Mouse (Mus musculus) adrenal gland, postnatal 25 days (tissue): Measurements from ENCODE around the gene Gm49373. TPM values are rescaled to one million over a fixed set of nuclear protein-coding genes. Genes with fewer than 3 reads are reported as not detected.
"Not testable (repeated sequence)": the region's sequence is repeated elsewhere in the genome, so short reads cannot be mapped to it uniquely, and the experiment has no call there.

Experiments
- DNase-seq: peaks from one replicate; pipeline ENCODE4 v3.0.0; 2021; ENCODE audit warnings: mixed read lengths
- total RNA-seq: library from RNA; stranded (reverse); gene quantifications from 2 replicates; pipeline ENCODE4 v1.2.3, GENCODE M21; 2021

Gm49373 gene
- total RNA-seq, 1 experiment from 2014 or later = 0.52 TPM

GRCm38 (mm10) chr9:21072641-21073040 lies 255 bp downstream of the Gm49373 start:
- no peak for DNase-seq

DNA sequence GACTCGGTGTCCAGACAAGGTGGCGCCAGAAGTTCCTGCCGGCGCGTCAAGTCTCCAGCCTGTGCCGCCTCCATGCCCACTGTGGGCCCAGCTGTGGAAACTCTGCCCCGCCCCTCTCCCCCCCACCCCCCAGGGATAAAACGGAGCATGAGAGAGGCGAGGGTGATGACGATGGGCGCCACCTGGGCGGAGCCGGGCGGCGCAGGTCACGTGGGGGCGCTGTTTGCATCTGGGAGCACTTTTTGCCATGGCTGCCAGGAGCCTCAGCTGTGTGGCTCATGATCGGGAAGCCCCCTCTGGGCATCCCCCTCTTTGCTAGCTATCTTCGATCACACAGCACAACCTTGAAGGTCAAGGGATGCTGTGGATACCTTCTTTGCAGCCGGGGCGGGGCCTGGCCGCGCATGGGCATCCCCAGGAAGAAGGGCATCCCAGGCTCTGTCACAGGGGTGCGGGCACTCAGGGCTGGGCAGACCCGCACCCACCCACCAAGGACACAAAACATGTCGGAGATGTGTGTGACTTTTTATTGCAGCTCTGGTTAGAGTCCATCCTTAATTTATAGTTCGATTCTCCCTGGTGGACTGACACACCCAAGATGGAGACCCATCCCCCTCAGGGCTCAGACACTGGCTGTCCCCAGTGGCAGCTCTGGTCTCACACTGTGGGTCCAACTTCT lies 5.8 kb downstream of the Gm49373 start, which contains the start of gene Zglp1:
Gene Zglp1 (minus strand): TSS at position 88 of the 679 bp plus-strand sequence.
- no peak for DNase-seq

GRCm38 (mm10) chr9:21062928-21063327 lies 10.0 kb downstream of the Gm49373 start:
- no peak for DNase-seq

DNA sequence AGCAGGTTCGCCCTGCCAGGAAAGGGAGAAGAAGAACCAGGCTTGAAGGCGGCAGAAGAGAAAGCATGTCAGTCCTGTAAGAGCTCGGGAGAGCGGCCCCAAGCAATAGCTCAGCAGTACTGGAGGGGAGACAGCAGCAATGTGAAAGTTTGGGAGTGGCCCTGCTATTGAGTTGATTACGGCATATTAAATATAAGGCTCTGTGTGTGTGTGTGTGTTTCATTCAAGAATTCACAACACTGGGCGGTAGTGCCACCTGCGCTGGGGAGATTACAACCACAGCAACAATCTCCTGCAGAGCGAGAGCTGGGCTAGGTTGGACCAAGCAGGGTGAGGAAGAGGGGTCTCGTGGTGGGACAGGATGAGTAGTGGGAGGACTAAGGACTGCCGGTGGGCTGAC lies 21.3 kb downstream of the Gm49373 start:
- DNase-seq = no peak

DNA sequence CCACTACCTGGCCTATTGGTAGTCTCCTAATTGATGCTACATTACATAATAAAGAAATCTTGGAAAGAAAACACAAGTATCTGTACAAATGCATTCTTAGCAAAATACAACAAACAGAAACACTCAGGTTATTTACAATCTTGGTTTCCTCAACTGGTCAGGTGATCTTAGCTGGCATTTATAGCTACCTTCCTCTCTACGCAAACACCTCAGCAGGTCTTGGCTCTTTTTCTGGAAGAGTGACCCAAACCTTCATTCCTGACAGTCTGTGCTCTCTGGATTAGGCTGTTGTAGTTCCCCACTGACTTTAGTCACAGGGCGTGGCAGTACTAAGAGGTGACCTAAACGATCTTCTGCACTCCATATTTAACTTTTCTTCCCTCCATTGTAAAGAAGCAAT lies 27.7 kb downstream of the Gm49373 start:
- no peak for DNase-seq

DNA sequence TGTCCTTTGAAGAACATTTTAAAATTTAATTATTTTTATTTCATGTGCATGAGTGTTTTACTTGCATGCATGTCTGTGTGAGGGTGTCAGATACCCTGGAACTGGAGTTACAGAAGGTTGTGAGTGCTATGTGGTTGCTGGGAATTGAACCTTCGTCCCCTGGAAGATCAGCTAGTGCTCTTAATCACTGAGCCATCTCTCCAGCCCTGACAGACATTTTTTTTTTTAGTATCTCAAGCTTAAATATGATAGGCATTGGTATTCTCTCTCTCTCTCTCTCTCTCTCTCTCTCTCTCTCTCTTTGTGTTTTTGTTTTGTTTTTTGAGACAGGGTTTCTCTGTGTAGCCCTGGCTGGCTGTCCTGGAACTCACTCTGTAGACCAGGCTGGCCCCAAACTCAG lies 28.1 kb downstream of the Gm49373 start:
- not testable (repeated sequence) for DNase-seq

- no peak for DNase-seq
These were observed 29.3 kb downstream of the Gm49373 start for GRCm38 (mm10) chr9:21043563-21043962.

DNA sequence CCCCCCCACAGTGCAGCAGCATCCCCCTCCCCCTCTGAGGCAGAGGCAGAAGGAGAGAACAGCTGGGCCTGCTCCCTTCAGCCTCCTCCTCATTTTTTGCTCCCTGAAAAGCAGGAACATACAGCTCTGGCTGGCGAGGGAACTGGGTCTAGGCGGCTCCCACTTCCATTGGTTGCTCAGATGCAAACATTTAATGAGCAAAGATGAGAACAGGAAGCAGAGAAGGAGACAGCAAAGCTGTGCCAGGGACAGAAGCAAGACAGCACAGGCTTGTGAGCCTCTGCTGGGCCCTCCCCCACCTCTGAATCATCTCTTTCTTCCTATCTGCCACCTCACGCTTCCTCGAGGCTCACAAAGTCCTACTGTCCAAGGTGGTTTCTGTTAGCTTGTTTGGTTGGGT lies 31.6 kb downstream of the Gm49373 start:
- DNase-seq = peak; percentile 13

- DNase-seq = no peak
These were observed 33.1 kb downstream of the Gm49373 start for GRCm38 (mm10) chr9:21039779-21040178.

DNA sequence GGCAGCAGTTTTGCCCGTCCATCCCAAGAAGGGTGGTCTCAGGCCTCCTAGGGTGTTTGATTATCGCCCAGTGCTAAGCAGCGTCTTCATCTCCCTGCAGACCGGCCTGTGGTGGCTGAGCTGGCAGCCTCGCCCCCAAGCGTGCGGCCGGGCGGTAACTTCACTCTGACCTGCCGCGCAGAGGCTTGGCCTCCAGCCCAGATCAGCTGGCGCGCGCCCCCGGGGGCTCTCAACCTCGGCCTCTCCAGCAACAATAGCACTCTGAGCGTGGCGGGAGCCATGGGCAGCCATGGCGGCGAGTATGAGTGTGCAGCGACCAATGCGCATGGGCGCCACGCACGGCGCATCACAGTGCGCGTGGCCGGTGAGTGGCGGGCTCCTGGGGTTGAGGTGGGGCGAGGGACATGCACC lies 35.4 kb downstream of the Gm49373 start:
- DNase-seq = no peak

DNA sequence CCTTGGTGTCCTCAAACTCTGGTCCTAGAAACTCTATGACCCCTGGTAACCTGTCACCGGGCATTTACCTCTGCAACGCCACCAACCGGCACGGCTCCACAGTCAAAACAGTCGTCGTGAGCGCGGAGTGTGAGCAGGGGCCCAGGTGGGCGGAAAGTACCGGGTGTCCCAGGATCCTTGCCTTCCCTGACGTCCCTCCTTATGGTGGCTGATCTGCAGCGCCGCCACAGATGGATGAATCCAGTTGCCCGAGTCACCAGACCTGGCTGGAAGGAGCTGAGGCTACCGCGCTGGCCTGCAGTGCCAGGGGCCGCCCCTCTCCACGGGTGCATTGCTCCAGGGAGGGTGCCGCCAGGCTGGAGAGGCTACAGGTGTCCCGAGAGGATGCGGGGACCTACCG lies 36.2 kb downstream of the Gm49373 start:
- no peak for DNase-seq

DNA sequence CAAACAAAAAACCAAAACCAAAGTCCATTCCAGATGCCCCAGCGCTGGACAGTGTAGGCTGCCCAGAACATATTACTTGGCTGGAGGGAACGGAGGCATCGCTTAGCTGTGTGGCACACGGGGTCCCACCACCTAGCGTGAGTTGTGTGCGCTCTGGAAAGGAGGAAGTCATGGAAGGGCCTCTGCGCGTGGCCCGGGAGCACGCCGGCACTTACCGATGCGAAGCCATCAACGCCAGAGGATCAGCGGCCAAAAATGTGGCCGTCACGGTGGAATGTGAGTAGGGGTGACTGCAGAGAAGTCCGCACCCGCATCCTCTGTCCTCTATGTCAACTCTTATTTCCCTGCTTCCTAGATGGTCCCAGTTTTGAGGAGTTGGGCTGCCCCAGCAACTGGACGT lies 36.7 kb downstream of the Gm49373 start:
- no peak for DNase-seq

GRCm38 (mm10) chr9:21035586-21035985 lies 37.3 kb downstream of the Gm49373 start:
- no peak for DNase-seq

DNA sequence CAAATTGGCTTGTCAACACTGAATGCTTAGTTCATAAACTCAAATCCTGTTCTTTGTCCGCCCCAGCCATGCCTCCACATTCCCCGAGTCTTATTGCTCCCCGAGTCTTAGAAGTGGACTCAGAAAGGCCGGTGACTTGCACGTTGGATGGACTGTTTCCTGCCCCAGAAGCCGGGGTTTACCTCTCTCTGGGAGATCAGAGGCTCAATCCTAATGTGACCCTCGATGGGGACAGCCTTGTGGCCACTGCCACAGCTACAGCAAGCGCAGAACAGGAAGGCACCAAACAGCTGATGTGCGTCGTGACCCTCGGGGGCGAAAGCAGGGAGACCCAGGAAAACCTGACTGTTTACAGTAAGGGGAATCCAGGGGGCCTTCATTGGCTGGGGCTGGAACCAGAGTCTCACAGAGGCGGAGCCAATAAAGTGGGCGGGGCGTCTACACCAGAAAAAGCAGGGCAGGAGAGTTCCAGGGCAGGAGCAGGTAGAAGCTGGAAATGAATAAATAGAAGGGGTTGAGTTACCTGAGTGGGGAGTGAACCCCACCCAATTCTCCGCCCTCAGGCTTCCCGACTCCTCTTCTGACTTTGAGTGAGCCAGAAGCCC lies 38.3 kb downstream of the Gm49373 start:
- no peak for DNase-seq

- DNase-seq = peak; percentile 86
These were observed 39.8 kb downstream of the Gm49373 start for GRCm38 (mm10) chr9:21033136-21033535.

DNA sequence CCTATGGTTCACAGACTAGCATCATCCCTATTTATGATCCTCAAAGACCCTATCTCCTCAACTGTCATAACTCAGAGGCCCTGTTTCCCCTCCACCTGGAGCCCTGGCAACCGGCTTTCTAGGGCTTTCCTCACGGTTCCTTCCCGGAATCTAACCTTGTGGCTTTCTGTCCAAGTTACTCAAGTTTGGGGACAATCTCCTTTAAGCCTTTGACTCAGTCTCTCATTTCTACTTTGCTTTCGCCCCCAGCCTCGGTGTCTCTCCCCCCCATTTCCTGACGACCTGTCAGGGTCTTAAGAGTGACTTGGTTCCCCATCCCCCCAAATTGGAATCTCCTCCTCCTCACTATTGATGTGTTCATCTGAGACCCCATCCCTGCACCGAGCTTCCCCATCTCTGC lies 40.4 kb downstream of the Gm49373 start:
- no peak for DNase-seq

GRCm38 (mm10) chr9:21031896-21032351 lies 41.0 kb downstream of the Gm49373 start, which contains the start of gene Icam5:
Gene Icam5 (plus strand): TSS chr9:21032073.
- DNase-seq = no peak

- peak; percentile 51 for DNase-seq
These were observed 41.5 kb downstream of the Gm49373 start for GRCm38 (mm10) chr9:21031251-21031895.

- DNase-seq = peak; percentile 80
These were observed 42.1 kb downstream of the Gm49373 start for GRCm38 (mm10) chr9:21030781-21031250.

DNA sequence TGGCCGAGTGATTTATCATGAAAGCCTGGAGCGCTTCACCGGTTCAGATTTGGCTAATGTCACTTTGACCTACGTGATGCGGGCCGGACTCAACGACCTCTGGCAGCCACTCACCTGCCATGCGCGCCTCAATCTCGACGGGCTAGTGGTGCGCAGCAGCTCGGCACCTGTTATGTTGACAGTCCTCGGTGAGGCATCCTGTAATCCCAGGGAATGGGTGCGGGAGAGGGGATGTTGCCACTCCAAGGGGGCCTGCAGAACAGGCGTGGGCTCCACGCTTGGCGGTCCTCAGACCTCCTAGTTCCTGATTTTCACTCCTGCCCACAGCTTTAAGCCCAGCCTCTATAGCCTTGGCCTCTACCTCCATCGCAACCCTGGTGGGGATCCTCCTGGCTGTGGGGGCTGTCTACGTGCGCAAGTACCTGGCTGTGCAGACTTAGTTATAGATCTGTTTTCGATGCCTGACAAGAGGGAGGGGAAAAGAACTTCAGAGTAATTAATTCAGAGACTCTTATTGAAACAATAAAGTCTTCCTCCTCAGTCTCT lies 42.8 kb downstream of the Gm49373 start:
- DNase-seq = no peak

DNA sequence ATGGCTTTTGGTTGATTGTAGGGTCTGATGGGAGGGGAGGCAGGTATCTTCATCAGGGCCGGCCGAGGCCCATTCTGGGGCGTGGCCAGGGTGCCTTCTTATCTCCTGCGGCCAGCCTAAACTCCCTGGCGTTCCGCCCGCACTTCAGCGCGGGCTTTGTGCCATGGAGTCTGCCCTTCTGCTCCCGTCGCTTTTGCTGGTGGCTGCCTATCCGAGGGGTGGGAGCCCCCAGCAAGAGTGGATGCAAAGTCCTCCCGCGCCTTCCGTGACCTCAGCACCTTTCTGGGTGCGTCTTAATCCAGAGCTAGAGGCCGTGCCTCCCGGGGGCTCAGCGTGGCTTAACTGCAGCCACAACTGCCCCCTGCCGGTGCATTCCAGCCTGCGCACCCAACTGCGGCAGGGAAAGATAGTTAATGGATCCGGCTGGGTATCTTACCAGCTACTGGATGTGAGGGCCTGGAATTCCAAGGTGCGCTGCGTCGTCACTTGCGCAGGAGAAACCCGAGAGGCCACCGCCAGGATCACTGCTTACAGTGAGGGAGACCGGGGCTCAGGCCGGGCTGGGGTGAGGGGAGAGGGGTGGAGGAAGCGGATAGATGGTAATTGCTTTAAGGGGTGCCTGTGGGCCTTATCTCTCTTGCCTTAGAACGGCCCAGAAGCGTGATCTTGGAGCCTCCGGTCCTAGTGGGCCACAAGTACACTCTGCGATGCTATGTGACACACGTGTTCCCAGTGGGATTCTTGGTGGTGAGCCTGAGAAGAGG lies 43.4 kb downstream of the Gm49373 start, which contains the start of gene Icam4:
Gene Icam4 (plus strand): TSS at position 83 of the 764 bp plus-strand sequence.
- DNase-seq = peak; percentile 85

- DNase-seq = no peak
These were observed 44.3 kb downstream of the Gm49373 start for GRCm38 (mm10) chr9:21028560-21029110.
